Mouse (Mus musculus) naive thymus-derived CD4-positive, alpha-beta T cell, adult 2 months (primary cell): Measurements from ENCODE around the gene Efna5.

ENCODE experiments used
- DNase-seq: peaks from one replicate; pipeline ENCODE4 v3.0.0-alpha.2; 2011; ENCODE audit warnings: low read depth

The Efna5 gene

DNA sequence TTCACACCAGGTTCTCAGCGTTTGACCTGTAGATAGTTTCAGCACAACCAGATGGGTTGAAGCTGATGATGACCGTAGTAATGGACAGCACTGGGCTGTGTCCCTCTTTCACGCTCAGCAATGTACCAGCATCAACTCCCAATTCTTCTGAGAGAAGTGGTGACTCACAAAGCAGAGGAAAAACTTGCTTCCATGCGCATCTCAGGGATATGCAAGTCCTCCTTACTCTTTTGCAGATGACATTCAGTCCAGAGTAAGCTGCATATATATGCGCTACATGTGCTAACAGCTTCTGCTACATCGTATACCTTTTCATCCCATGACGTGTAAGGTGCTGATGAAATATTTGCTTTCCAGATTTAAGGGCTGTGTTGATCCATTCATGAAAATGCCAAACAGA is 224.1 kb downstream of the Efna5 start:
- DNase-seq: no peak

DNA sequence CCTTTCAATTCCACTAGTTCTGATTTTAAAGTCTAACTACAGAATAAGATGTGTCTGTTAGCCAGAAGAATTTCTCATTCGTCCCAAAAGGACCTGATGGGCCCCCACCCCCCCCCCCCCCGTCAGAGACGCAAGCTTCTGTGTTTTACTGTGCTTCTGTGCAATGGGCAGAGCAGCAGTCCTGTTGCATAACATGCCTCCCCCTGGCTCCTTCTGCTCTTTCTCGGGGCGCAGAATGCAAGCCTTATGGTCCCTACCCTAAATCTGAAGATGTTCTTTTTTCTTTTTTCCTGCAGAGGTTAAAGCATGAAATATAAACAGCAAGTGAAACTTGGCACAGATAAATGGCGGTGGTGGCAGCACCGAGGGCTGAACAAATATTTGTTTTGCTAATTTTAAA is 224.5 kb downstream of the Efna5 start:
- no peak for DNase-seq

DNA sequence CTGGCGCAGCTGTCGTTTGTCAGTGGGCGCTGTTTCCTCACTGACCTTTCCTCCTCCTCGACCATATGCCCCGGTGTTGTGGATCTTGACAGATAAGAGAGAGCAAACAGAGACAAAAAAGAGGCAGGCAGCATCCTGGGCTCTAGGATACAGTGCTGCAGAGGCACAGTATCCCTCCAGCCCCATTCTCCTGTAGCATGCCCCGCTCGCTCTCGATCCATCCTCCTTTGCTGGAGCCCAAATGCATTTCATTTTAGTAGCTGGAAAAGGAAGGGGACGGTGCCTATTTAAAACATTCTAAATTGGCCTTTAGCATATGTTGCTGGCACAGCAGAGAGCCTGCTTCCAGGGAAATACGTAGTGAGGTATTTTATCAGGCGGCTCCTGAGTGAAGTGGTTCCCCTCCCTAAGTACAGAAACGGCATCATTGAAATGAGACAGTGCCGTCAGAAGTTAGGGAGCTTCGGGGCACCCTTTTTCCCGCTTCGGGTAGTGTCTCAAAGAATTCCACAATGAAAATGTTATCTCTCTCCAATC is 225.2 kb downstream of the Efna5 start:
- no peak for DNase-seq

DNA sequence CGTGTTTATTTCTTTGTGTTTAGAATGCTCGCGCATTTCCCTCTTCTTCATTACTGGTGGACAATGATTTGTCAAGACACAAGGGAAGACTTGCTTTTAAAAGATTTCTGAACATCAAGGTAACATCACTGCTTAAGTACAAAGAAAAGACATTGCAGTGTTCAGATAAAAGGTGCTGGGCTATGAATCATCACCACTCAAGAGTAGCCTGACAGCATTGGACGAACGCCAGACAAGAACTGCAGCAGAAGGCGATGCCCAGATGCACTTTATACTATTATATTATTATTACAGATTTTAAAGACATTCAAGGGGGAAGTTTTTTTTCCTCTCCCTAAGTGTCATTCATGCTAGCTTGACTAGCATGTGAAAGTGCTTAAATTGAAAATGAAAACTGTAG is 228.7 kb downstream of the Efna5 start:
- DNase-seq: no peak

DNA sequence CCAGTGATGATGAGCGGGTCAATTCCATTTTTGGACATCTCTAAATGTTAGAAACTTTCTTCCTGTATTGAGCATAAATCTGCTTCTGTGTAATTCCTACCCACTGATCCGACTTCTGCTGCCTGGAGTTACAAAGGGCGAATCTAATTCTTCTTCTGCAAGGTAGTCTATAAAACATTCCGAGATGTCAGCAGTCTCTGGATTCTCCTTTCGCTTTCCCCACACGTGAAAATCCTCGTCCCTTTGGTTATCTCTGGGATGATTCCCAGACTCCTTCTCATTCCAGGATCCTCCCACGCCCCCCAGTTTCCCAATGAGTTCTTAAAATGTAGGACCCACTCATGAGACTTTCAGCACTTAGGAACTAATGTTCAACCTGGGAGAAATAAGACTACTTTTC is 229.4 kb downstream of the Efna5 start:
- no peak for DNase-seq

DNA sequence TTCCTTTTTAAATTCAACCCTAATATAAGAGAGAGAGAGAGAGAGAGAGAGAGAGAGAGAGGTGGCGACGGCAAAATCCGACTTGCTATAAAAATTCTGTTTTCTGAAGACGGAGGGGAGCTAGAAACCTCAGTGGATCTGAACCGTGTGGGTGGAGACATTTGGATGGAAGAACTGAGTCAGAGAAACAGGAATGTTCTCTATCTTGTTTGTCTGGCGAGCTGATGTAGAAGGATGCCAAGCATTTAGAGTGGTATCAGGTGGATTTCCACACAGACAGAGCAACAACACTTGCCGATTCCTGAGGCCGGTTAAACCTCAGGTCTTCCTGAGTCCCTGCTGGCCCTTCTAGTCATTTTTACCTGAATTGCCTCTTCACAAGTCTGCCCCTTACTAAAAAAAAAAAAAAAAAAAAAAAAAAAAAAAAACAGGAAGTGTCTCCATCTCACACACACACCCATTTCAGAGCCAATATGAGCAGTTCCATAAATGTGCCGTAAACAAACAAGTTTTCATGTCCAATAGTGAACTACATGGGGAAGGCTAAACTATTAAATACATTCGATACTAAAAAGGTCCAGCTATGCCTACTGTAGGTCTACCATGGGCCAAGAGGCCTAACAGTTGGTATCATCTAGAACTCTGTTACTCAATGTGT is 231.7 kb downstream of the Efna5 start:
- no peak for DNase-seq

DNA sequence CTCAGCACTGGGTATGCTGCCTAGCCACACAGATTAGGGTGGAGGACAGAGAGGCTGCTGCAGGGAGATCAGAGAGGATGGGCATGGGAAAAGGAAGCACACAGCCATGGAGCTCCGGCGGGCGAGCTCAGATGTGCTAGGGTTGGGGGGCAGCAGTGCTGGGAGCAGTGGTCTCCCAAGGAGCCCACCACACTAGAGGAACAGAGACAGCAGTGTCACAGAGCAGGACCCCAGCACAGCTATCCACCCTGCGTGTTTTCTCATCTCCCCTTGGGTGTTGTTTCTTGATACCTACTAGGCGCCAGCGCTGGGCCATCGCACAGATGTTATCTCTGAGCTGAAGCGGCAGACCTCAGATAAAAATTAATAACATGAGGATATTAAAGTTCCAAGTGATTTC is 234.3 kb downstream of the Efna5 start:
- no peak for DNase-seq

DNA sequence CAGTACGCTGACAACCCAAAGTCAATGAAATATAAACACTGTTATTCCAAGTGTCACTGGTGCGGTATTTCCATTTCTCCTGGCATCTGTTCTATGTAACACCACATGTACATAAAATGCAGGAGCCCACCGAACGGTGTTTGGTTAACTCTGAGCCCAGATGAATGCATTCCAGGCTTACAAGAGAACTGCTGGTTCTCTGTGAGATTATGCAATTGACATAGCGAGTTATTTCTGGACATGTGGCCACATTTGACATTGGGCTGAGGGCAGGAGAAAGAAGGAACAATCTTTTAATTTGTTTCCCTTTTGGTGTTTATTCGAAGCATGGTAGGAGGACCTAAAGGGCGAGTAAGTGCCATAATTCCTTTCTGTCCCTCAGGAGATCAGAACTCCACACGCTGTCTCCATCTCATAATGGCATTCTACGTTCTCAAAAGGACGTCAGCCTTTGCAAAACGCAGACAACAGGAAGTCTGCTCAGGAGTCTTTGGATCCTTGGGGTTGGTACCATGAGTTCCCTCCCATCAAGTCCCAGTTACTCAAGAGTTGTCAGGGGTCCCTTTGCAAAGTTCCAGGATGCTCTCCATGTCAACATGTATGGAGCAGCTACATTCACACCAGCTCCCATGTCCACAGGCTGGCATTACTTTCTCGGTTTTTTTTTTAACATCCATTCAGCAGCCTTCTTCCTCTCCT is 238.5 kb downstream of the Efna5 start:
- DNase-seq: no peak

DNA sequence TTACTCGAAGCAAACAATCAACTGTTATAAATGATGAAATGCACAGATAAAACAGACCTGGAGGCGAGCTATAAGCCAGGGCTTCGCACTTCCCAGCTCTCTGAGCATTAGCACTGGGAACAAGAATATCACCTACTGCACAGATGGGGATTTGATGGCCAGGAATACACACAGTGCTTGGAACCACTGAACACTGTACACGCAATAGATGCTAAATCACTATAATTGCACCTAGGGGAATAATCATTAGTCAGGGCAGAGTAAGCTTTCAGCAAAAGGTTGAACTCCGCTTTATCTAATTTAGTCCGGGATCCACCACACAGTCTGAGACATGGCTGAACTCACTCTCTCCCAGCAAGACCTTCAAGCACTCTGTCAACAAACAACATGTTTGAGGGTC is 240.5 kb downstream of the Efna5 start:
- no peak for DNase-seq

DNA sequence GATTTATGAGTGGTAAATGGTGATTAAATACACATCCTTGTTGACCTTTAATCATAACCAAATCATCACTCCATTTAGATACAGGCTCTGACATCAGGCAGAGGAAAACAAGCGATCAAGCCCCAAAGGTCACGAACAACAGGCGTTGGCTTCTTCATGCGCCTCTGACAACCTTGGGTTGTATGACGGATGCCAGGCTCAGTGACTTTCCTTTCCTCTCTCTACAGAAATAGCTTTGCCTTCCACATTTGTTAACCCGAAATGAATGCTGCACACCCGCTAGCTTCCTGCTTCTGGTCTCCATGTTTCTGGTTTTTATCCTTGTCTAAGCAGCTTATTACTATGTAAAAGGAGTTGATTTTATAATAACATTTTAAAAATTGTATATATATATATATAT is 244.2 kb downstream of the Efna5 start:
- DNase-seq: no peak

DNA sequence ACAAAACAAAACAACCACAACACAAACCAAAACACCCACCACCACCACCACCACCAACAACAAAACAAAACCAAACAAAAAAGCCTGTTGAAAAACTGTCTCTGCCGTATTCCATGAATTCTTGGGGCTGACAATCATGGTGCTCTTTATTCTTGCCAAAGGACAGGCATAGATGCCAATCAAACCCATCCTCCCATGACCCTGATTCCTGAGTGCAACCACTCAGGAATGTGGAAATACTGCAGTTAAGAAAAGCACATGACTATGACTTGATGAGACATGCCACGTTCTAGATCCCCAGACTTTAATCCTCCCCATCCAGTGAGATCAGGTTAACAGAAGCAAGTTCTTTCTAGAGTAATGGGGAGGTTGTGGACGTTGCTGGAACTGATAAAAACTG is 246.2 kb downstream of the Efna5 start:
- no peak for DNase-seq

DNA sequence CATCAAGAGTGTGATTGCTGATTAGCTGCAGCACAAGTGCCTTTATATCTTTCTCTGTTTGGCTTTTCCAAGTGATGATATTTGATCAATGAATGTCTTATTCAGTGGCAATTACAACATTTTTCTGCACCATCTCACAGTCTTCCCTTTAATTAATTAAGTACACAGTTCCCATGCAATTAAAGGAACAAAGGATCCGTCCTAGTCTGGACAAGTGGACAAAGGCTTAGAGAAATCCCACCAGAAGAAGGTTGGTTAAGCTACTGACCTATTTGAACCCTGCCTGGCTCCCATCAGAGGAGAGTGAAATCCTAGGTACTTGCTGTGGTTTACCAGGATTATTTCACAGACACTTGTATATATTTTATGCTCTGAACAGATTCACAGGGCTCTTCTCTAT is 252.6 kb downstream of the Efna5 start:
- no peak for DNase-seq

DNA sequence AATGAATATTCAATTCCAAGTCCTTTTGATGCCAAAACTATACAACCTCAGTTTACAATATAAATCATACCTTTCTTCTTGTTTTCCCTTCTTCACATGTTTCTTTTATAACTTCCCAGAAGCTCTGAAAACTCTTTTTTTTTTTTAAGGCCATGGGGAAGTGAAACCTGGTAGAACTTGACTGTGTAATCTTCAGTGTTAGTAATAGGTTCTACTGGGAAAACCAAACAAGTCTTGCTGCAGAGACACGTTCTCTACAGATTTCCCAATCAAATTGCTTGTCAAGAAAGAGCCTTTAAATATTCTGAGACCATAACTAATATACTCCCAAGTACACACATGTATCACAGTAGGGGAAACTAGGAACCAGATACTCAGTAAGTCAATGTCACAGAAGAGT is 253.6 kb downstream of the Efna5 start:
- no peak for DNase-seq

DNA sequence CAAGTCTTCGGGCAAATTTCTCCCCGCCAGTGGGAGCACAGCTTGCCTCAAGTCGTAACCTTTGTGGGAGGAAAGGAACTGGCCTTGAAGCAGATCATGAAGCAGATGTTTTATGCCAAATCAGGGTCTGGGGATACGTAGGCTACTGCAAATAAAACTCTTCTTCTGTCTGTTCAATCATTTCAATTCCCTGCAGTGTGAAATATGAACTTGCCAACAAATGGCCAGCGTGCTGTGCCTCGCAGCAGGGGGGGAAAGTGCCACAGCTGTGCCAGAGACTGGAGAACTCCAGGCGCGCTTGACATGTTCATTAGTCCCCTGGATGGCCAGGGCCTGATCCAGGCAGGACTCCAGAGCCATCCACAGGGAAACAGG is 255.5 kb downstream of the Efna5 start:
- DNase-seq: no peak

DNA sequence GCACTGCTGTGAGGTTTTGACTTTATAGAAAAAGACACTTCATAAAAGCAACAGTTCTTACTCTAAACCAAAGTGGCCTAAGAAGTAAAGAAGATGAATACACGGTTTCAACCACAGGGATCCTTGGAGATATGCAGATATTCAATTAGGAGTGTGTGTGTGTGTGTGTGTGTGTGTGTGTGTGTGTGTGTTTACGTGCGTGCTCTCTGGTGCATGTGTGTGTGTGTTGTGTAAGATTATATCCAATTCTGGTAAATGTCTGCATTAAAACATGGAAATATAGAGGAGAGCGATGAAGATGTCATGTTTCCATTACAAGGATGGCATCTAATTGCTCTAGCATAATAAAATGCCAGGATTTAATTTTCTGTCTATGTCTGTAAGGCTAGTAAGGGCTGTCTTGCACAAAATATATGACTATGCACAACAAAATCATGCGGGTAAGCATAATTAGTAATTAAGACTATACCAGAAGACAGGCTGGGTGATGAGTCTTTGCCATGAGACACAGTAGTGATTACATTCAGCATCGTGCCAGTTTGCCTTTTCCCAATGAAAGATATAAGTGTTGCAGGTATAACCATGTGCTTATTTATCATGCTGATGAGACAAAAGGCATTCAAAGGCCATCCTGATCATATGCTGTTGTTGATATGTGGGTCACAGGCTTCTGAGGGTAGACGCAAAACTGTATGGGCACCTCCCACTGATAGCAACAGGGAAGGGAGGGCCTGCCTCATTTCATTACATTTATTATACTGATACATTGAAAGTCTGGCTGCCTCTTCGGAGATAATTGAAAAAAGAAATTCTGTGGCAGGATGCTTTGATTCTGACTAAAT is 256.1 kb downstream of the Efna5 start:
- DNase-seq: no peak

DNA sequence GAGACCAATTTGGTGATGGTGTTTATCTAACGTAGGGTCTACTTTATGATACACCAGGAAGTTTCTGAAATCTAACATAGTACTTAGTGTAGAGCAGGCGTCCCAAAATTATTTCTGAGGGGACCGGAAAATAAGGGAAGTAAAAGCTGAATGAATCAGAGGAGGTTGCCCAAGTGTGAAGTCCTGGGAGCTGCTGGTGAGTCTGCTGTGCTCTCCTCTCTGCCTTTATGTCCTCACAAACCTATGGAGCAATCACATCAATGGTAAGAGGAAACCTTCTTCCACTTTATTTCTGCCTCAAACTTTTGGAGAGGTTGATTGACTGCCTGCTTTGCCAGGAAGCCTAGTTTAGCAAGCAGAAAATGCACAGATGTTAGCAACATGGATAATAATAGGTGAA is 257.9 kb downstream of the Efna5 start:
- DNase-seq: no peak

DNA sequence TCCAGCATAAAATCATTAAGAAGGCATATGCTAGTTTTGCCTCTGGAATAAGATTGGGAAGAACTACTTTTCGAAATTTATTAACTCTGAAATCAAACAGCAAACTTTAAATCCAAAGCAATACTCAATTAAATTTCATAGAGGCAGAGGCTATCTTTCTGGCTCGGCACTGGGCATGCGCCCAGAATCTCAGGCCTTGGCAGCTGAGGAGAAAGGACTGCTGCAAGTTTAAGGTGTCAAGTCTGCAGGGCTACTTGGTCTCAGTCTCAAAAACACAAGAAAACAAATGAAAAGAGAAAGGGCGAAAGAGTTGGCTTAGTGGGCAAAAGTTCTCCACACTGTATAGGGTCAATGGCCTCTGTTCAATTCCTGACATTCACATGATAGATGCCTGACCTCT is 258.6 kb downstream of the Efna5 start:
- DNase-seq: no peak

DNA sequence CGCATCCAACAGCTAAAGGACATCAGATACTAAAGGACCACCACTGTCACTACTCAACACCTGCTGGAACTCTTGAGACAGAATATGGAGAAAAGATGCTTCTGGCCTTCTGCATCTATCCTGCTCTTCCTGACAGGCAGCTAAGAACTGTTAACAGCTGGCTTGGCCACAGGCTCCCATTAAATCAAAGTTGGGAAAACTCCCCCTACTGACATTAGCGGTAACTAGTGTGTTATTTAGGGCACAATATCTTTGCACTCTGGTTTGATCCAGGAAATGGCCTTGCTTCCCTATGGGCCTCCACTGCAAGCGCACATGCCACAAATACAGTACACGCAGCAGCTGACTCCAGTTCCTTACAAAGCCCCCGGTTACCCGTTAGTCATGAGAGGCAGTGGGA is 266.0 kb downstream of the Efna5 start:
- no peak for DNase-seq

DNA sequence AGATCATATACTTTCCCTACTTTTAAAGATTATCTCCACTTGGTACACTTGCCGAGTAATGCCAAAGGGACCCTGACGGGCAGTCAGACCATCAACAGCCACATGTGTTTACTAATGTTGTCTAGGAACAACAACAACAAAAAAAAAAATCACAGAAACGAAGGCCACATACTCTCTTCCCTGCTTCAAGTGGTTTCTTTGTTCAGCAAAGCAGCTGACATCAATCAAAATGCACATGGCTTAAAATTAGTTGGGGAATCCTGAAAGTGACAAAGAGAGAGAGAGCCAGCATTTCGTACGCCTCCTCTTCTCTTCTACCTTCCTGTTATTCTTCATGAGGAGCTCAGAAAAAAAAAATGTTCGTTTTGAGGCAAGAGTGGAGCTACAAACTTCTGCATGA is 266.4 kb downstream of the Efna5 start:
- DNase-seq: no peak

DNA sequence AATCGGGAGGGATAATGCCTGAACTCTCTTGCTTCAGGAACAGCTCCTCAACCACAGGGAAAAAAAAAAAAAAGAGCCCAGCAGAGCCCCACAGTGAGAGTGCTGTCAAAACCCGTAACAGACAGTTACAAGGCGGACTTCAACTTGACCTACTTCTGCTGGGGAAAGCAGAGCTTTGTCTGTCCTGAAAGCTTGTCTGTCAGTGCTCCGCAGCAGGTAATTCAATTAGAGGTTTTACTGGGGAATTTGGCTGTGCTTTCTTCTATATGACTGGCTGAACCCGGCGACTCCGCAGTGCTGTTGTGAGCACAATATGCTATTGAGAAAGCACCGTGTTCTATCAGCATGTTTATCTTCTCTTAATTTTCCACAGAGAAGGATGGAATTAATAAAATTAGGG is 266.9 kb downstream of the Efna5 start:
- DNase-seq: no peak

DNA sequence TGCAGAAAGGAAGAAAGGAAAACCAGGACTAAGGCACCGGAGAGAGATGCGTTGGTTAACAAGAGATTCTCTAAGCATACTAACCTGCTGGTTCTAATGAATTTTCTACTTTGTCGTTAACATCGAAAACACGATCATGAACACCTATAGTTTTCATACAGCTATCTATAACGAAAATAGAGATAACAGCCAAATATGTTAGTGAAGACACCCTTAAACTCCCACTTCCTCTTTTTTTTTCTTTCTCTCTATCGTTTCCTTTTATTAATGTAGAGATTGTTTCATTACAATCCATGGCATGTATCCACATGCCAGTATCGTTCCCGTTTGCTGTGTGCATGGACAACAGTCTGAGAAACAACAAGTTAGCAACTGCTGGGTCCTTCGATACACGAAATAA is 267.9 kb downstream of the Efna5 start:
- DNase-seq: no peak

DNA sequence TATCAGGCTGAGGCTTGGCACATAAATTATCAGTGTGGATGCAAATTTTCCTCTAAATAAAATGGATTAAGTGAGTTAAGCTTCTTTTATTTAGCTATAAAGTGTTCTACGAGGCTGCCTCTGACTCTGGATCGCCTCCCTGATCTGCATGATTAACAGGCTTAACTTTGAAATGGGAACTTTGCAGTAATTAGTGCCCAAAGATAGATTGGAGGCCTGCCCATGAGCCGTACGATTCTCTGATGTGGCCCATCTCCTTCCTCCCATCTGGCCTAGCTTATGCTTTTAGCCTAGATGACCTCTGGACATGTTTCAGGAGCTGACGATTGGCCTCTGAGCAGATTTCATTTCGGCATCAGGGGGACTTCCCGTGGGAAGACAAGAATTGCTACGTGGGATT is 273.0 kb downstream of the Efna5 start:
- DNase-seq: no peak

DNA sequence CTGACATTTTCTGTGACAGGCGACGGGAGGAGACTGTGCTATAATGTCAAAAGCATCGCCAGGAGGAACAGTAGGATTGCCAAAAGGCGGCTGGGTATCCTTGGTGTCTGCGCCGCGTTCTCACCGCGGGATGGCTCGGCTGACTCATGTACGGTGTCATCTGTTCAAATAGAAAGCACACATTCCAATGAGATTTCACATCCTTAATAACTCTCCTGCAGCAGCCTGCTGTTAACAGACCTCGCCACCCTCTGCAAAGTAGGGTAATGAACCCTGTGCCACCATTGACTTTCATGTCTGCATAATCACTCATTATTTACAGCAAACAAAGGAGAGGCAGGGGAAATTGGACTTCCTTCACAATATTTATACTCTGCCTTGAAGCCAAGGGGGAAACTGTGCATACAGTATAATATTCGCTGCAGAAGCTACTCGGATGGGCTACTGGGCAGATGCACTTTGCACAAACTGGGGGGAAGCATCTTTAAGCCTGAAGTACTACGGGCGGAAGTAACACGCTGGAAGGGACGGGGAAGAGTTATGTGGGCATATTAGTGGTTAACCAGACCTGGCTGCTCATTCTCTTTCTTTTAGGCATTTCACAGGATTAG is 273.7 kb downstream of the Efna5 start:
- DNase-seq: no peak
